Mouse (Mus musculus) activated CD4-positive, CD25-positive, alpha-beta regulatory T cell, adult 4 months (primary cell): ENCODE results near the gene Kremen1. TPM values are rescaled to one million over a fixed set of nuclear protein-coding genes. Genes with fewer than 3 reads are reported as not detected.

Experiments used
- ATAC-seq: one replicate; pipeline ENCODE4 v1.8.0; 2017
- polyA plus RNA-seq, 2 experiments: library from polyadenylated mRNA; unstranded; fragments of 100-300 nt; shearing (Covaris generic); gene quantifications; one replicate each; pipeline ENCODE4 v1.2.1; 2017

The Kremen1 gene
- polyA plus RNA-seq, 2 experiments from 2014 or later = 3.3 to 4.2 TPM

- no peak for ATAC-seq
These were observed 94.0 kb downstream of the Kremen1 start for GRCm38 (mm10) chr11:5167311-5167710.

GRCm38 (mm10) chr11:5165471-5165916 is 95.9 kb downstream of the Kremen1 start:
- ATAC-seq = no peak

- no peak for ATAC-seq
These were observed 97.0 kb downstream of the Kremen1 start for GRCm38 (mm10) chr11:5164310-5164709.

GRCm38 (mm10) chr11:5163421-5163820 is 97.9 kb downstream of the Kremen1 start:
- no peak for ATAC-seq

- no peak for ATAC-seq
These were observed 100.5 kb downstream of the Kremen1 start for GRCm38 (mm10) chr11:5160722-5161485.

GRCm38 (mm10) chr11:5158056-5158455 is 103.3 kb downstream of the Kremen1 start:
- no peak for ATAC-seq

GRCm38 (mm10) chr11:5154961-5155805 is 106.2 kb downstream of the Kremen1 start:
- ATAC-seq = no peak

GRCm38 (mm10) chr11:5151680-5152337 is 109.5 kb downstream of the Kremen1 start, which contains the start of gene Emid1:
Gene Emid1 (minus strand): TSS chr11:5152257.
- no peak for ATAC-seq

- no peak for ATAC-seq
These were observed 110.1 kb downstream of the Kremen1 start for GRCm38 (mm10) chr11:5151247-5151630.

- no peak for ATAC-seq
These were observed 110.7 kb downstream of the Kremen1 start for GRCm38 (mm10) chr11:5150416-5151246.

- ATAC-seq = no peak
These were observed 111.4 kb downstream of the Kremen1 start for GRCm38 (mm10) chr11:5149955-5150354.

GRCm38 (mm10) chr11:5149249-5149648 is 112.1 kb downstream of the Kremen1 start:
- no peak for ATAC-seq

- ATAC-seq = no peak
These were observed 115.8 kb downstream of the Kremen1 start for GRCm38 (mm10) chr11:5145600-5145999.

GRCm38 (mm10) chr11:5141965-5142364 is 119.4 kb downstream of the Kremen1 start:
- ATAC-seq = no peak

Other genes starting within 250 kb of the Kremen1 start
- gene Rasl10a, start 203.4 kb downstream of the Kremen1 start, polyA plus RNA-seq = not detected
- gene Gas2l1, start 196.2 kb downstream of the Kremen1 start, polyA plus RNA-seq = under 1 TPM; 0.37 to 0.38 TPM
- 1 to 10 TPM; 5.6 to 5.9 TPM for gene Rhbdd3, start 162.6 kb downstream of the Kremen1 start, polyA plus RNA-seq
- 100 to 1,000 TPM; 143 to 144 TPM for gene Ewsr1, start 162.3 kb downstream of the Kremen1 start, polyA plus RNA-seq
- gene Emid1, start 109.3 kb downstream of the Kremen1 start, polyA plus RNA-seq = not detected
- 10 to 100 TPM; 12.0 to 18.3 TPM for gene Znrf3, start 183.3 kb upstream of the Kremen1 start, polyA plus RNA-seq